Mouse (Mus musculus) brain, embryonic 14.5 days (tissue): Measurements from ENCODE around the gene Bap1. TPM values are rescaled to one million over a fixed set of nuclear protein-coding genes. Genes with fewer than 3 reads are reported as not detected.
A peak's percentile ranks its signal among the peaks of the same experiment; 100 is the strongest.

ENCODE experiments used
- DNase-seq: peaks from one replicate; pipeline ENCODE4 v3.0.0-alpha.2; 2011; ENCODE audit warnings: low read depth
- CTCF ChIP-seq: fragments of 200-500 bp; IDR thresholded peaks from 2 replicates; pipeline ENCODE4 v1.5.1; 2012; ENCODE audit warnings: inconsistent platforms, mild to moderate bottlenecking, moderate library complexity, borderline replicate concordance; ENCODE audit not compliant: insufficient read depth, insufficient read length; ENCODE audit errors: extremely low read depth
- POLR2A ChIP-seq: fragments of 200-500 bp; IDR thresholded peaks from 2 replicates; pipeline ENCODE4 v1.6.1; 2012; ENCODE audit warnings: mild to moderate bottlenecking, inconsistent platforms, borderline replicate concordance; ENCODE audit not compliant: poor library complexity, insufficient read depth, insufficient read length, severe bottlenecking; ENCODE audit errors: extremely low read depth
- polyA plus RNA-seq: library from polyadenylated mRNA; depleted of rRNA; stranded (reverse); fragments of >200 nt; gene quantifications from 2 replicates; pipeline ENCODE4 v1.2.3, GENCODE M21; 2012; rRNA removed

Bap1 gene
- polyA plus RNA-seq, 1 experiment, result 136 TPM

DNA sequence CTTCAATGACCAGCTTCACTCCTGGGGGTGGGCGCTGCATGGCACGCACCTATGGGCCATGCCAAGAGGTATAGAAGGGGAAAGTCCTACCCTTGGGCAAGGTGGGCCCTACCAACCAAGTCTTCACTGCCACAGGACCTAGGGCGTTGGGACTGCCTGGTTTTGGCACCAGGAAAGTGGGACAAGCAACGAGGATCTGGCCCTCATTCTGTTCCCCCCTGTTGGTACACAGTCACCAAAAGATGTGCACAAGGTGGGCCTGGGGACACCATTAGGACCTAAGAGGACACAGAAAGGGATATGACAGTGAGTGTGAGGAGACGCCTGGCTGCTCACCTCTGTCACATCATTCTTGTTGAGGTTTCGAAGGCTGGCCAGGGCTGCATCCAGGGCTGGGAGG is 19.9 kb downstream of the Bap1 start:
- no peak for TF ChIP-seq POLR2A
- TF ChIP-seq CTCF, result no peak
- DNase-seq, result no peak

DNA sequence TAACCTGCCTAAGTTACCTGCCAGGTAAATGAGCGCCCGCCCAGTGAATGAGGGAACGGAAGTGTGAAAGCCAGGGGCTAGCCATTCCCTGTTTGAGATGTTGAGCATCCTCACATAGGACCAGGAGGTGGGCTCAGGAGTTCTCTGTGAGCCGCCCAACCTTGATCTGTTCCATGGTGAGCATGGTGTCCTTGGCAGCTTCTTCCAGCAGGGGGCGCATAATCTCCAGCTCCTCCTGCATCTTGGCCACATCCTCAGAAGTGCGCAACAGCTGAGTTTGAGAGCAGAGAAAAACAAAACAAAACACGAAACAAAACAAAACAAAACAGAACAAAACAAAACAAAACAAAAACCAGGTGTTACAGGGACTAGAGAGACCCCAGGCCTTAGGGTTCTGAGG is 20.9 kb downstream of the Bap1 start:
- peak; percentile 76 for DNase-seq
- TF ChIP-seq CTCF (peak; percentile 93), POLR2A (no peak)

DNA sequence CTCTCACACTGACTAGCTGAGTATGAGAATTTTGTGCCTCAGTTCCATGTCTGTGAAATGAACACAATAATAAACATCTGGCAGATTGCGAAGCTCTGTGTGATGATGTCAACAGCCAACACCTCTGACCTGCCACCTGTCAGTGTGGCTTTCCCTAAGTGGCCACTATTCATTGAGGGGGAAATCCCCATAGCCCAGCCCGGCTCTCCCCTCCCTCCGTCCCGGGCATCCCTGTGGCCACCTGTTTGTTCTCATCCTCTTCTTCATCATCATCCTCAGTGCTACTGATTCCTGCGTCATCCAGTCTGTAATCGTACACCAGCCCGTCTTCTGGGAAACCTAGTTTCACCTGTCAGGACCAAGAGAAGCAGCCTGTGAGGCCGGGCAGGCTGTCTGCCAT is 34.5 kb downstream of the Bap1 start:
- DNase-seq, result no peak
- no peak for TF ChIP-seq CTCF
- TF ChIP-seq POLR2A, result no peak

Other genes with a start within 250 kb of the Bap1 start
- 203 and 258 TPM in 2 replicates for gene Spcs1, start 249.8 kb upstream of the Bap1 start, polyA plus RNA-seq
- gene Pbrm1, start 232.3 kb upstream of the Bap1 start, polyA plus RNA-seq, result 40.4 and 48.8 TPM in 2 replicates
- gene Gnl3, start 232.3 kb upstream of the Bap1 start, polyA plus RNA-seq, result 60.1 and 76.3 TPM in 2 replicates
- 31.2 and 46.2 TPM in 2 replicates for gene Smim4, start 122.5 kb upstream of the Bap1 start, polyA plus RNA-seq
- 369 and 407 TPM in 2 replicates for gene Nt5dc2, start 120.4 kb upstream of the Bap1 start, polyA plus RNA-seq
- 28.7 and 35.1 TPM in 2 replicates for gene Stab1, start 82.8 kb upstream of the Bap1 start, polyA plus RNA-seq
- gene Tnnc1, start 43.1 kb upstream of the Bap1 start, polyA plus RNA-seq, result 4.6 and 6.3 TPM in 2 replicates
- gene Nisch, start 34.5 kb upstream of the Bap1 start, polyA plus RNA-seq, result 362 and 506 TPM in 2 replicates
- gene Sema3g, start 33.6 kb upstream of the Bap1 start, polyA plus RNA-seq, result 1.7 and 2.7 TPM in 2 replicates
- gene Phf7, start 133 bp upstream of the Bap1 start, polyA plus RNA-seq, result 7.4 and 8.7 TPM in 2 replicates
- 7.1 and 7.5 TPM in 2 replicates for gene Dnah1, start 72.4 kb downstream of the Bap1 start, polyA plus RNA-seq
- gene Capn7, start 85.2 kb downstream of the Bap1 start, polyA plus RNA-seq, result 61.6 and 67.7 TPM in 2 replicates
- gene Sh3bp5, start 184.6 kb downstream of the Bap1 start, polyA plus RNA-seq, result 110 and 167 TPM in 2 replicates
- 19.1 and 19.5 TPM in 2 replicates for gene Eaf1, start 242.9 kb downstream of the Bap1 start, polyA plus RNA-seq
- 21.3 and 24.5 TPM in 2 replicates for gene Mettl6, start 243.6 kb downstream of the Bap1 start, polyA plus RNA-seq